Mouse (Mus musculus) megakaryocyte, embryonic 14.5 days (primary cell): ENCODE data around the gene Slc26a1.

Experiments used
- FLI1 ChIP-seq: IDR thresholded peaks from 2 replicates; pipeline ENCODE4 v1.6.1; 2012; ENCODE audit warnings: low read length, inconsistent platforms, mixed read lengths
- GATA1 ChIP-seq: IDR thresholded peaks from 3 replicates; pipeline ENCODE4 v1.6.1; 2012; ENCODE audit warnings: mixed read lengths, low read length, inconsistent platforms, borderline replicate concordance

GRCm38 (mm10) chr5:108665066-108665465 lies 10.3 kb downstream of the Slc26a1 start:
- TF ChIP-seq GATA1 (no peak), FLI1 (no peak)
